Comparison of ENCODE assay signal across 11 mouse cellular contexts in genomic region chr1:54806116-54806850, GRCm38 (mm10).
"Had no signal": no experiment of that assay in that cellular context is flagged by ENCODE, and none has a peak within 500 bp of the region (broad histone marks: within the 10 kb centered on the region; RNA-seq: fewer than 3 reads in every experiment).

No protein-coding gene starts in this region.

- H3K4me2 ChIP-seq: kidney, embryonic 15.5 days; limb, embryonic 13.5 days; midbrain, embryonic 13.5 days; neural tube, embryonic 12.5 days had no signal

- H3K9me3 ChIP-seq: kidney, embryonic 15.5 days; limb, embryonic 13.5 days; midbrain, embryonic 13.5 days; neural tube, embryonic 12.5 days had no signal

- H3K9ac ChIP-seq: kidney, embryonic 15.5 days; limb, embryonic 13.5 days; liver, embryonic 14.5 days; midbrain, embryonic 13.5 days; neural tube, embryonic 12.5 days had no signal

- H3K36me3 ChIP-seq: kidney, embryonic 15.5 days; limb, embryonic 13.5 days; midbrain, embryonic 13.5 days; neural tube, embryonic 12.5 days had no signal

- H3K4me1 ChIP-seq: kidney, embryonic 15.5 days; midbrain, embryonic 13.5 days; neural tube, embryonic 12.5 days had no signal

- DNase-seq: kidney, postnatal 14 days; left cerebral cortex, postnatal 4 days; lung, adult 18-20 months; right cerebral cortex, postnatal 14 days; thymus, adult 18-20 months; thymus, postnatal 14 days had no signal

- H3K27me3 ChIP-seq: kidney, embryonic 15.5 days; limb, embryonic 13.5 days; midbrain, embryonic 13.5 days; neural tube, embryonic 12.5 days had no signal

- H3K27ac ChIP-seq: kidney, embryonic 15.5 days; limb, embryonic 13.5 days; liver, embryonic 14.5 days; midbrain, embryonic 13.5 days; neural tube, embryonic 12.5 days had no signal

- ATAC-seq: midbrain, embryonic 13.5 days had no signal

- H3K4me3 ChIP-seq: kidney, embryonic 15.5 days; limb, embryonic 13.5 days; midbrain, embryonic 13.5 days; neural tube, embryonic 12.5 days had no signal
